Mouse (Mus musculus) MEL (cell line): Measurements from ENCODE around the gene Gm9837.

Source experiments
- CTCF ChIP-seq, 3 experiments: IDR thresholded peaks in 2 of 3; conservative IDR thresholded peaks in 1 of 3; 2 replicates each; pipeline ENCODE4 v1.5.1; 2011 to 2012; ENCODE audit warnings: low read length in 3 of 3, low read depth in 2 of 3, mild to moderate bottlenecking in 2 of 3, improper control_type of control experiment in 1 of 3, inconsistent platforms in 1 of 3, mixed read lengths in 1 of 3, moderate library complexity in 1 of 3; ENCODE audit not compliant: control insufficient read depth in 1 of 3, insufficient read depth in 1 of 3, poor library complexity in 1 of 3, severe bottlenecking in 1 of 3
- EP300 ChIP-seq, 2 experiments: IDR thresholded peaks; 2 replicates each; pipeline ENCODE4 v1.6.1; 2011; ENCODE audit warnings: improper control_type of control experiment in 2 of 2, low read length in 2 of 2, low read depth in 1 of 2, mild to moderate bottlenecking in 1 of 2
- GABPA ChIP-seq: IDR thresholded peaks from 2 replicates; pipeline ENCODE4 v1.6.1; 2012; ENCODE audit warnings: low read depth, mild to moderate bottlenecking, inconsistent platforms, low read length, improper control_type of control experiment, moderate library complexity
- MAFK ChIP-seq: IDR thresholded peaks from 2 replicates; pipeline ENCODE4 v1.6.1; 2011; ENCODE audit warnings: low read depth, mild to moderate bottlenecking, low read length, improper control_type of control experiment, borderline replicate concordance
- SIN3A ChIP-seq: IDR thresholded peaks from 2 replicates; pipeline ENCODE4 v1.6.1; 2012; ENCODE audit warnings: low read length, improper control_type of control experiment, inconsistent platforms
- USF1 ChIP-seq: IDR thresholded peaks from 2 replicates; pipeline ENCODE4 v1.6.1; 2014; ENCODE audit warnings: low read depth, mild to moderate bottlenecking, inconsistent platforms, low read length, improper control_type of control experiment, moderate library complexity
- USF2 ChIP-seq, 2 experiments: IDR thresholded peaks; 2 replicates each; pipeline ENCODE4 v1.6.1; 2011 to 2012; ENCODE audit warnings: improper control_type of control experiment in 2 of 2, low read length in 2 of 2, borderline replicate concordance in 1 of 2, inconsistent platforms in 1 of 2, low read depth in 1 of 2, mild to moderate bottlenecking in 1 of 2; ENCODE audit not compliant: insufficient read depth in 1 of 2

DNA sequence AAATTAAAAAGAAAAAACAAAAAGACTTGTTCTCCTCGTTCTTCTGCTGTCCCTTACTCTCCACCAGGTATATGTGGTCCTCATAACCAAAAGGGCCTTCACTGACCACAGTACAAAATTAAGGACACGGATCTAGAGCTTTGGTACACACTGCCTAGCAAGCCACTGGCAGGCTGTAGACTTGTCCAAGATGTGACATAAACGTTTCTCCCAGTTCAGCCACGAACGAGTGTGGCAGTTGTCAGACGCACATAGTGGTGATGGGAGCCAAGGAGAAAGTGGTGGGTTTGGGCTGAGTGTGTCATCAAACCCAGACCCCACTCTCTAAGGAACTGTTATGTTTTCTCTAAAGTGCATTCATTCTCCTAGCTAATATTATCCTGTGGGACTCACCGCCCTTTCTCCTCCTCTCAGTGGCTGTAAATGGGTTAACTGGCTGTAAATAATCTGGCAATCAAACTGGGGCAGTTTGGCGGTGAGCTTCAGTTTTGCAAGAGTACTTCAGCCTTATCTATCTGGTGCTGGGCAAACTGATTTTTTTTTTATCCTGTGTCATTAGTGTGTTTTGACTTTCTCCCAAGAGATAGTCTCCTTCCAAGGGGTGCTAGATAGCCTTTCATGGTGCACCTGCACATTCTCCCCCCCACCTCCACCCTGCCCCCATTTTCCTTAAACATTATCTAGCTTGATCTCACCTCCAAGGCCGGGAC, 38.8 kb downstream of the Gm9837 start:
- TF ChIP-seq MAFK (peak; percentile 75; the same call in 1 of the 2 replicates), CTCF (IDR thresholded peaks at IDR 0.05 in 2 of 3, conservative IDR thresholded peaks at IDR 0.05 in 1 of 3; ENCODE audit: control insufficient read depth in 1 of 3, insufficient read depth in 1 of 3, low read depth in 2 of 3, low read length in 3 of 3, poor library complexity in 1 of 3, severe bottlenecking in 1 of 3) (no peak), USF1 (no peak), EP300 (IDR thresholded peaks at IDR 0.05; ENCODE audit: low read depth in 1 of 2, low read length in 2 of 2) (peak; percentile 95 to 97), SIN3A (peak; percentile 92), GABPA (no peak), USF2 (IDR thresholded peaks at IDR 0.05; ENCODE audit: borderline replicate concordance in 1 of 2, insufficient read depth in 1 of 2, low read depth in 1 of 2, low read length in 2 of 2) (no peak)
